Mouse (Mus musculus) heart, postnatal 0 days (tissue): ENCODE results near the gene Ccr8.

Experiments
- CTCF ChIP-seq: IDR thresholded peaks from 2 replicates; pipeline ENCODE4 v1.5.1; 2016; ENCODE audit warnings: antibody characterized with exemption, control low read depth, low read depth
- EP300 ChIP-seq: IDR thresholded peaks from 2 replicates; pipeline ENCODE4 v1.6.1; 2016; ENCODE audit warnings: antibody characterized with exemption, low read depth

DNA sequence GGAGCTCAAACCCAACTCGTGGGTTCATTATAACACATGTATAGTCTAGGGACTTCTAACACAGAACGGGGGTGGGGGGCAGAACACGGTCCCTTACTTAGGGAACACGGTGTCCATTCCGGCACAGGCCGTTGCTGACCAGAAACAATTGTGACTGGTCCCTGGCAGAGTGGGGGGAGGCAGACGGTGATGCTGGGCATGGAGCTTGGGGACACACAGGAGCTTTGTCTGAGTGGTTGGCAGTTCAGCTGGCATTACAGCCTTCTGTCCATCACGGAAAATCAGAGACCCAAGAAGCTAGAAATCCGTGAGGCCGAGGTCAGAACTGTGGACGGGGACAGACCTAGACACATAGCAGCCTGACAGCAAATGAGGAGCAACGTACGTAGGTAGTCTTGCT lies 52.6 kb downstream of the Ccr8 start:
- TF ChIP-seq CTCF (no peak), EP300 (no peak)
